Mouse (Mus musculus) left cerebral cortex, postnatal 10 days (tissue): ENCODE data around the gene Cyp4f17. TPM values are rescaled to one million over a fixed set of nuclear protein-coding genes. Genes with fewer than 3 reads are reported as not detected.
"Not testable (repeated sequence)": the region's sequence is repeated elsewhere in the genome, so short reads cannot be mapped to it uniquely, and the experiment has no call there.

Source experiments
- DNase-seq, 2 experiments: peaks; one replicate each; pipeline ENCODE4 v3.0.0; 2021 to 2022; ENCODE audit warnings: low spot score in 2 of 2, mixed read lengths in 1 of 2; ENCODE audit errors: extremely low spot score in 1 of 2
- intact Hi-C: fragments of 180-260 bp; cut with DNase I; formaldehyde crosslinking; loops from one replicate; pipeline ENCODE4 v1.15.1; 2025
- total RNA-seq, 2 experiments: library from RNA; stranded (reverse); gene quantifications; 2 replicates each; pipeline ENCODE4 v1.2.3; 2021

The Cyp4f17 gene
- total RNA-seq, 2 experiments from 2014 or later, result 3.2 to 3.8 TPM

DNA sequence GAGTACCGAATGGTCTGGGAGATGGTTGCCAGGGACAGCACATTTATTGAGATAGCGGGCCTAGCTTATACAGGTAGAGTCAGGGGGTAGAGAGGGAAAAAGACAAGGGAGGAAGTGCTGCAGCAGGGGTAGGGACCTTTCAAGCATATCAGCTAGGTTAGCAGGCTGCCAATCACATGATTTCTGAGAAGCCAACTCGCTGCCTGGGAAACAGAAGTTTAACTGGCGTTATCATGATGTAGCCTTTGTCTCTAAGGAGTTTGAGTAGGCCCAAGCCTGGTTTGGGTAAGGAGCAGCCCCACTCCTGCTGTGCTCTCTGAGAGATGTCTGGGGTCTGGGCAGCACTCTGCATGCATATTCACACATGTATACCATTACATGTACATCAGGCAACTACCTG is 16.5 kb downstream of the Cyp4f17 start:
- DNase-seq, result no peak
- intact Hi-C loops, result no loop called here

DNA sequence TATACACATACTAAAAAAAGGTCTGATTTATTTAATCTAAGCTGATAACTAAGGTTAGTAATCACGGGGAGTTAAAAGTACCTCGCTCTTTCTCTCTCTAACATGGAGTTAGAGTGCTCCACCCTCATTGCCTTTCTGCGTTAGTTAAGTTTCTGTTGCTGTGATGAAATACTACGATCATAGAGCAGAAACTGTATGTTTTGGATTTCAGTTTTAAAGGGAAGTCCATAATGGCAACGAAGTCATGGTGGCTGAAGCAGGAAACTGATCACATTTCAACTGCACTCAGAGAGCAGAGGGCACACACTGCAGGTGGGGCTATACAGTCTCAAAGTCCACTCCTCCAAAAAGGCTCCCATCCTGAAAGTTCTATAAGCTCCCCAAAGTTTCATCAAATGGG is 17.0 kb downstream of the Cyp4f17 start:
- intact Hi-C loops, result no loop called here
- no peak for DNase-seq

DNA sequence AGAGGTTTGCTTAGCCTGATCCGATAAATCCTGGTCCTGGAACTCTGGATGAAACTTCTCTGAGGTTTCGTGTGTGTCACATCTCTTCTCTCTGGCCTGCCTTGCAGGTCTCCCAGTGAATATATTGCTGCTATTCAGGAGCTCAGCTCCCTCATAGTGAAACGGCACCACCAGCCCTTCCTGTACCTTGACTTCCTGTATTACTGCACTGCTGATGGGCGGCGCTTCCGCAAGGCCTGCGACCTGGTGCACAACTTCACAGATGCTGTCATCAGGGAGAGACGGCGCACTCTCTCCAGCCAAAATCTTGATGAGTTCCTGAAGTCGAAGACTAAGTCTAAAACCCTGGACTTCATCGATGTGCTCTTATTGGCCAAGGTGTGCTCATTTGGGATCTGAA is 18.0 kb downstream of the Cyp4f17 start:
- DNase-seq, result no peak
- intact Hi-C loops, result no loop called here

DNA sequence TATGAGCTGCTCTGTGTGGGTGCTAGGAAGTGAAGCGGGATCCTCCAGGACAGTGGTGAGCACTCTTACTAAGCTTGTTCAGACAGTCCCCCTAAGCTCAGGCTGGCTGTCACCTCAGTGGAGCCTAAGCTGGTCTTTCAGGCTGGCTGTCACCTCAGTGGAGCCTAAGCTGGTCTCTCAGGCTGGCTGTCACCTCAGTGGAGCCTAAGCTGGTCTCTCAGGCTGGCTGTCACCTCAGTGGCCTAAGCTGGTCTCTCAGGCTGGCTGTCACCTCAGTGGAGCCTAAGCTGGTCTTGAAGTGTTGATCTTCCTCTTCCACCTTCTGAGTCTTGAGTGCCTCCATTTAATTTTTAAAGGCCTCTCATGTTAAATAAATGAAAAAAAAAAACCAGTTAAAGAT is 20.5 kb downstream of the Cyp4f17 start:
- intact Hi-C loops, DNase-seq: not testable (repeated sequence)

DNA sequence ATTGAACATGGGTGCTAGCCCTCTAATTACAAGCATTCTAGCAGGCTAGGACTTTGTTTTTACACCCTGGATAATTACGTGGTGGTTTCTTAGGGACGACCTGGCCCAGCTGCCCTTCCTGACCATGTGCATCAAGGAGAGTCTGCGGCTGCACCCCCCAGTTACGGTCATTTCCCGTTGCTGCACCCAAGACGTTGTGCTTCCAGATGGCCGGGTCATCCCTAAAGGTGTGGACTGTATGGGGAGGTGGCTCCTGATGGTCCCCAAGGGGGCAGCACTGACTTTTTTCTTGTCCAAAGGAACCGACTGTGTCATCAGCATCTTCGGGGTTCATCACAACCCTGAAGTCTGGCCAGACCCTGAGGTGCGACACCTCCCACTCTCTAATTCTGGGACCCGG is 21.9 kb downstream of the Cyp4f17 start:
- intact Hi-C loops, result no loop called here
- no peak for DNase-seq

GRCm38 (mm10) chr17:32528408-32529337 is 22.8 kb downstream of the Cyp4f17 start:
- DNase-seq, result peak; percentile 81 to 83
- intact Hi-C loops, result no loop called here

DNA sequence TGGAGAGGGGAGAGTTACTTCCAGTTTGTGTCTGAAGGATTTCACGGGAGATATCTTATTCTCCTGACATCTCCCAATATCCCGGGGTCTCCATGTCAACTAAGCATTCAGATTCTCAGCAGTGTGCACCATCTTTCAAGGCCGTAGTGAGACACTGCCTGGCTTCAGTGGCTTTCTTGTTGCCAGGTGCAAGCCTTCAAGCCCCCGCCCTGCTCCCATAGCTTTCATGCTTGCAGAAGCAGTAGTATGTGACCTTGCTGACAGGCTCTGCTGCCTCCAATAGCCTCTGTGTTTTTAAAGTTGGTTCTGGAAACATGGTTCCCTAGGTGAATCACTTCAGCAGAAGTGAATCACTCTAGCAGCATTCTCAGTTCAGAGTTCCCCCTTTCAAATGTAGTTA is 26.5 kb downstream of the Cyp4f17 start:
- intact Hi-C loops, DNase-seq: not testable (repeated sequence)

GRCm38 (mm10) chr17:32534068-32534467 is 28.2 kb downstream of the Cyp4f17 start:
- DNase-seq, result no peak
- intact Hi-C loops, result no loop called here

GRCm38 (mm10) chr17:32536051-32536866 is 30.4 kb downstream of the Cyp4f17 start, which contains the start of gene Cyp4f16:
Gene Cyp4f16 (plus strand): TSS chr17:32536558.
- peak; percentile 73 to 94 for DNase-seq
- intact Hi-C loops, result not testable (repeated sequence)

- intact Hi-C loops, result no loop called here
- DNase-seq, result peak in 1 of 2 experiments; percentile 37
Observed at GRCm38 (mm10) chr17:32536867-32537250, 31.0 kb downstream of the Cyp4f17 start.

DNA sequence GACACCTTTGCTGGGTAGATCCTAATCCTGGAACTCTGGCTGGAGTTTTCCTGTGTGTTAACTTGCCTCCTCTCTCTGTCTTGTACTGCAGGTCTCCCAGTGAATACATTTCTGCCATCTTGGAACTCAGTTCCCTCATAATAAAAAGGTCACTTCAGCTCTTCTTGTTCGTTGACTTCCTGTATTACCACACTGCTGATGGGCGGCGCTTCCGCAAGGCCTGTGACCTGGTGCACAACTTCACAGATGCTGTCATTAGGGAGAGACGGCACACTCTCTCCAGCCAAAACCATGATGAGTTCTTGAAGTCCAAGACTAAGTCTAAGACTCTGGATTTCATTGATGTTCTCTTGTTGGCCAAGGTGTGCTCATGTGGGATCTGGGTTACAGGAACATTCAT is 38.9 kb downstream of the Cyp4f17 start:
- intact Hi-C loops, result loop anchor here (10.0 kb wide), 1 partner anchor 90 kb away; no protein-coding TSS in a partner anchor

DNA sequence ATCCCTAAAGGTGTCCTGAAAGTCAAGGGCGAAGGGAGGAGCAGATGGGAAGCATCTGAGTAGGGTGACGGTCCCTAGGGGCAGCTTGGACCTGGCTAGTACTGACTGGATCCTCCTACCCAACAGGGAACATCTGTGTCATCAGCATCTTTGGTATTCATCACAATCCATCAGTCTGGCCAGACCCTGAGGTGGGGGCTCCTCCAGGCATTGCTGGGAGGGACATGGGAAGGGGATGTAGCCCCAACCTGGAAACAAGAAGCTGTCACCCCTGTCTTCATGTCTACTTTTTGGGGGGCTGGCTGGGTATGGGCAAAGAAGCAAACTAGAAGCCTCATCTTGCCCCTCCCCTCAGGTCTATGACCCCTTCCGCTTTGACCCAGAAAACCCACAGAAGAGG is 44.5 kb downstream of the Cyp4f17 start:
- intact Hi-C loops, result loop anchor here (5.0 kb wide), 1 partner anchor 132 kb away; no protein-coding TSS in a partner anchor
- not testable (repeated sequence) for DNase-seq

More for the DNA sequence above, 38.9 kb downstream of the Cyp4f17 start:
- not testable (repeated sequence) for DNase-seq

DNA sequence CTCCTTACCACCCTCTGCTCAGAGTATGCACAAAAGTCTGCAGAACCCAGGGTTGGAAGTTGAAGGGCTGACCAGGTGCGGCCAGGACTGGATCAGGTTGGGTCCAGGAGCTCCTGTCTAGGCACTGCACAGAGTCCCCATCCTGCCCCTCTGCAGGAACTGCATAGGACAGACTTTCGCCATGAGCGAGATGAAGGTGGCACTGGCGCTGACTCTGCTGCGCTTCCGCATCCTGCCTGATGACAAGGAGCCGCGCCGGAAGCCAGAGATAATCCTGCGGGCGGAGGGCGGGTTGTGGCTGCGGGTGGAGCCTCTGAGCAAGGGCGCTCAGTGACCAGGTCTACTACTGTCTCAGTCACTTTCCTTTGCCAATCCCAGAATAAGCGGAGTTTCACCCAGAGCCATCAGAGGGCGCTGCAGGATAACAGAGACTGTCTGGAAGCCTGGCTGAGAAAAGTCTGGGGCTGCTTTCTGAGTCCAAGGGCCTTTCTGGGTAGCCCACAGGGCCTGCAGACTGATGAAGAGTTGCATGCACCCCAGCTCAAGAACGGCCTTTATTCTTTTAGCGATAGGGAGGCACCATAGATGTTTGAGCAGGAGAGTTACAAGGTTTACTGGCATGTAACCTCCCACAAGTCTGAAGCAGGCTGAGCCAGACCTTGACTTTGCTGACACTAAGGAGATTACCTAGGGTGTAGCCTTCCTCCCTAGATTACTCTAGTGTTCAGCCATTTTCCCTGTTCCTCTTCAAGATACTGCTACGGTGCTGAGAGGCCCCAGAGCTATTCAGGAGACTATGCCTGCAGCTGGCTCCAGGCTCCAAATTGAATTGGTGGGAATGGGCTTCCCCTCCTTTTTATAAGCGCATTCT is 45.3 kb downstream of the Cyp4f17 start:
- intact Hi-C loops, result loop anchor here (5.0 kb wide), 1 partner anchor 131 kb away; no protein-coding TSS in a partner anchor
- DNase-seq, result peak; percentile 78 to 86

DNA sequence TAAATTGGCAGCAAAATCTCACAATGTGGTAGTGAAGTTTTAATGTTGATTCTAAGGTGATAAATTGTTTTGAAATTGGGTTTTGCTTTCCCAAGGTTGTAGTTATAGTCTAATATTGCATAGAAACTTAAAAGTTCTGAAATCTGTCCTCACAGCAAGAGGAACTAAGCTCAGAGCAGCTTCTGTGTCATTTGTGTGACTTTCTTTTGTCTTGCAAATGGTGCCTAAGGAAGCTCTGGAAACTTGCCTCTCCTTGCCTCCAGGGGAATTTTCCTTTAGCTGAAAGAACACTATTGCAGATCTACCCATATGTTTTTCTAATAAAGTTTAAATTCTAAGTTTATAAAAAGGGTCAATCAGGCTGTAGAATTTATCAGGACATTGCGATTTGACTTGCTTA is 47.2 kb downstream of the Cyp4f17 start:
- DNase-seq, result not testable (repeated sequence)

DNA sequence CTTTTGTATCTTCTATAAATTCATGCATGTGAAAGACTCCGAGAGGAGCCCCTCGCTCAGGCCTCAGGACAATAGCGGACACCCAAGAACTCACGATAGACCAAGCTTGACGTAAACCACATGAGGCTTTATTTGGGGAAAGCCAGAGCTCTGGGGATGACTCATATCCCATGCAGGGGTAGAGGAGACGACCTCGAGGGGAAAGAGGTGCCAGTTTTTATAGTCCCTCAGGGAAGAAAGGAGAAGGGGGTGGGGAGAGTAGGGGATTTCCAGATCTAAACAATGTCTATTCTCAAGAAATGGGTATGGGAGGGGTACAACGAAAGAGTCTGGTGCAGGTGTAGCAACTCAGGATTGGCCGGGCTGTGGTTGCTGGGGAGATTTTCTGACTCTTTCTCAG is 48.5 kb downstream of the Cyp4f17 start:
- not testable (repeated sequence) for DNase-seq
- intact Hi-C loops, result loop anchor here (5.0 kb wide), 1 partner anchor 128 kb away; no protein-coding TSS in a partner anchor

More for the DNA sequence above, 47.2 kb downstream of the Cyp4f17 start:
- intact Hi-C loops, result loop anchor here (5.0 kb wide), 1 partner anchor 129 kb away; no protein-coding TSS in a partner anchor

DNA sequence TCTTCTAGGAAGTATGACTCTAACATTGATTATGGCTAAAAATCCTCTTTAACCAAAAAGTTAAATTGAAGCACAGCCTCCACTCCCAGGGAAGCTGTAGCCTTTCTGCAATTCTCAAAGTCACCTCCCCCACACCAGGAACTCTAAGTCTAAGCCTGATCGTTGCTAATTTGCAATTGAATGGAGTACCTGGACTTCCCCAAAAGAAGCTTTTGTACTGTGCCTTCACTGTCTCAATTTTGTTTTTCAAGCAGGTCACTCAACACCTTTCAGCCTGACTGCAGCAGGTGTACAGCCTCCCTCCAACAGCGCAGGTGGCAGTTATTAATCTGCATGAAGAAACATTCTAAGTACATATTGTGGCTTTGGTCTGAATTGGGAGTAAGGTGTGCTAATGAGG is 57.5 kb downstream of the Cyp4f17 start:
- intact Hi-C loops, DNase-seq: not testable (repeated sequence)

GRCm38 (mm10) chr17:32573286-32573685 is 67.4 kb downstream of the Cyp4f17 start:
- intact Hi-C loops, result not testable (repeated sequence)

GRCm38 (mm10) chr17:32577496-32578186 is 71.8 kb downstream of the Cyp4f17 start:
- no peak for DNase-seq

More at GRCm38 (mm10) chr17:32573286-32573685, 67.4 kb downstream of the Cyp4f17 start:
- not testable (repeated sequence) for DNase-seq

More at GRCm38 (mm10) chr17:32577496-32578186, 71.8 kb downstream of the Cyp4f17 start:
- intact Hi-C loops, result no loop called here
